Mouse (Mus musculus) natural killer cell, adult 2 months (primary cell): ENCODE measurements at regions not wholly inside any gene's neighbourhood (a gene's known extent, or its start where the extent isn't known, plus 50 kb on each side); places are given as distances from the start of the nearest gene placed in this dataset.
"Not testable (repeated sequence)": the region's sequence is repeated elsewhere in the genome, so short reads cannot be mapped to it uniquely, and the experiment has no call there.

Source experiments
- DNase-seq, 2 experiments: peaks; one replicate each; pipeline ENCODE4 v3.0.0; 2022; ENCODE audit warnings: low spot score in 2 of 2

GRCm38 (mm10) chr13:115911524-115912459 lies 397.7 kb downstream of the Isl1 start:
- DNase-seq, result no peak

- DNase-seq, result no peak
These were observed 398.5 kb downstream of the Isl1 start for GRCm38 (mm10) chr13:115910866-115911449.

- DNase-seq, result no peak
These were observed 428.9 kb downstream of the Isl1 start for GRCm38 (mm10) chr13:115880616-115881015.

- DNase-seq, result no peak
These were observed 449.0 kb downstream of the Isl1 start for GRCm38 (mm10) chr13:115860480-115860879.

- DNase-seq, result no peak
These were observed 452.9 kb downstream of the Isl1 start for GRCm38 (mm10) chr13:115856632-115857031.

- no peak for DNase-seq
These were observed 456.7 kb downstream of the Isl1 start for GRCm38 (mm10) chr13:115852689-115853356.

GRCm38 (mm10) chr13:115843121-115843520 lies 466.4 kb downstream of the Isl1 start:
- DNase-seq, result no peak

GRCm38 (mm10) chr13:115836203-115836768 lies 473.2 kb downstream of the Isl1 start:
- DNase-seq, result no peak

- no peak for DNase-seq
These were observed 484.3 kb downstream of the Isl1 start for GRCm38 (mm10) chr13:115825191-115825590.

- DNase-seq, result no peak
These were observed 487.0 kb downstream of the Isl1 start for GRCm38 (mm10) chr13:115822527-115822926.

- DNase-seq, result no peak
These were observed 495.3 kb downstream of the Isl1 start for GRCm38 (mm10) chr13:115814211-115814610.

GRCm38 (mm10) chr13:115799294-115799693 lies 510.2 kb downstream of the Isl1 start:
- no peak for DNase-seq

GRCm38 (mm10) chr13:115751271-115751670 lies 558.2 kb downstream of the Isl1 start:
- no peak for DNase-seq

GRCm38 (mm10) chr13:115742080-115742479 lies 567.4 kb downstream of the Isl1 start:
- not testable (repeated sequence) for DNase-seq

- DNase-seq, result no peak
These were observed 581.5 kb downstream of the Isl1 start for GRCm38 (mm10) chr13:115727986-115728385.

GRCm38 (mm10) chr13:115725356-115725952 lies 584.0 kb downstream of the Isl1 start:
- no peak for DNase-seq

GRCm38 (mm10) chr13:115719276-115719675 lies 590.2 kb downstream of the Isl1 start:
- DNase-seq, result no peak

- no peak for DNase-seq
These were observed 590.6 kb downstream of the Isl1 start for GRCm38 (mm10) chr13:115718859-115719258.

GRCm38 (mm10) chr13:115696197-115696596 lies 594.4 kb upstream of the Itga1 start:
- no peak for DNase-seq

- no peak for DNase-seq
These were observed 585.7 kb upstream of the Itga1 start for GRCm38 (mm10) chr13:115687426-115687825.

GRCm38 (mm10) chr13:115679591-115679990 lies 577.8 kb upstream of the Itga1 start:
- no peak for DNase-seq

GRCm38 (mm10) chr13:115676836-115677235 lies 575.1 kb upstream of the Itga1 start:
- DNase-seq, result no peak
